Mouse (Mus musculus) 416B (cell line): ENCODE measurements around the gene Met.

ENCODE experiments used
- DNase-seq: peaks from one replicate; pipeline ENCODE4 v3.0.0; 2011; ENCODE audit warnings: low read depth

Met gene

DNA sequence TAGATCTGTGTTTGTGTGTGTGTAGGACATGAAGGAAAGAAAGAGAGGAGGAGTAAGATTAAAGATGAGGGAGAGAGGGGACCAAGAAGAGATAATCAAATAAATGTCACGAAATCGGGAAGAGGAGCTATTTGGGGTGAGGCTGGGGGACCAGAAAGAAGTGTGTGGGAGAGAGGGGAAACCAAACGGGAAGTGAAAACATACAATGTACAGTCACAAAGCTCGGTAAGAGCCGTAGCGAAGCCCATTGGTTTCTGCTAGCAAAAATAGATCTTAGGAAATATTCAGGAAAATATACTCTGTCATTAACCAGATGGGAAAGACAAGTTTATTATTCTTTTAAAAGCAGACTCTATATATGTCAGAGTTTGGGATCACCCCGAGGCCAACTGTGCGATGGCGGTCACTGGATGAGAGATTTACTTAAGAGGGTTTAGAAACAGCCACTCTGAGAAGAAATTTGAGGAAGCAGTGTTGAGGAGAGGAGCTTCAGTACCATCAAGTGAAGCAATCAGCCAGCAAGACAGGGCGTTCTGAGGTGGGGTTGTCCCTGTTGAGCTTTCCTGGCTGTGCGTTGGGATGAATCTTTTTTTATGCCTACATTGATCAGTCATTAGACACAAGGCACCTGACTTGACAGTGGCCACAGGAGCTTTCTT is 147.9 kb downstream of the Met start:
- no peak for DNase-seq

DNA sequence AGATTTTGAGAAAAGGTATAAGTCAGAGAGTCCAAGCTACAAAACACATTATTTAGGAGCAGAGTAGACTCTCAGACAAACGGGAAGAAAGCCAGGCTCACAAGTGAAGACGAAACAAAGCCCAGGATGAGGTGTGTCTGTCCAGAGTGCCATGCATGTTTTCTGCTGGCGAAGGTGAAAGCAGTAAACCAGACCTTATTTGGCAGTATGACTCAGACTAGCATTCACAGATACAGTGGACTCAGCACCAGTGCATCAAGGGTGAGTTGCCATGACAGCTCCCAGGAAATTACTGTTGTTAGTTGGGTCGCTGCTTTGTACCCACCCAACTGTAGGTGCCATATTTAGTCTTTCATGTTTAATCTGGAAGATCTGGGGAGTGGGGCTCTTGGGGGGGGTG is 149.1 kb downstream of the Met start:
- DNase-seq = no peak

DNA sequence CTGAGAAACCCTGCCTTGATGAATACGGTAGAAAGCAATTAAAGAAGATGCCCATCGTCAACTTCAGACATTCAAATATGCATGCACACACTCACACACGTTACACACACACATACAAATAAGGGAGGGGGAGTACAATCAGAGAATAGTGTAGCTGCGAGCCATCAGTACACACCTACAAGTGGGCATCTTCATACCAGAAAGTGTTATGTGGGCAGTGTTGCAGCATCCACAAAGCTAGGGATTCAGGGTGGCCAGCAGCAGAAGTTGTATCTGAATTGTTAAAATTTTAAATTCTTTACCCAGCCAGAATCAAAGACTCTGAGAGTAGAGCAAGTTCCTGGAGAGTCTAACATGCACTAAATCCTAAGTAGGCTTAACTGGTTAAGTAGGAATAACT is 157.2 kb downstream of the Met start:
- no peak for DNase-seq

DNA sequence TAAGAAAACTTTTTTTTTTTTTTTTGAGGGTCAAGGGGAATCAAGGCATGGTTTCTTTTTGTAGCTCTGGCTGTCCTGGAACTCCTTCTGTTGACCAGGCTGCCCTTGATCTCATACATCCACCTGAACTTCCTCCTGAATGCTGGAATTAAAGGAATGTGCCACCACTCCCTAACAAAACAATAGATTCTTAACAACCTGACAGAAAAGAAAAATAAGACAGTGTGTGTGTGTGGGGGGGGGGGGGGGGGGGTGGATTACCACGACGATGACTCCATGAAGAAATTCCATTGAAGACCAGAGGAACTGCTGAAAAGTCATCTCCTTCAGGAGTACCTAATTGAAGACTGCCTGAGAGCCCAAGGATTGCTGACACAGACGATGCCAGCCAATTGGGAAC is 157.8 kb downstream of the Met start:
- no peak for DNase-seq
